Mouse (Mus musculus) olfactory bulb, adult 2 months (tissue): ENCODE measurements around the gene Mb21d2.

ENCODE experiments used
- CTCF ChIP-seq: fragments of 200-500 bp; IDR thresholded peaks from 2 replicates; pipeline ENCODE4 v1.5.1; 2012; ENCODE audit warnings: low read depth, mild to moderate bottlenecking, low read length, moderate library complexity; ENCODE audit not compliant: insufficient read depth
- POLR2A ChIP-seq: fragments of 200-500 bp; IDR thresholded peaks from 2 replicates; pipeline ENCODE4 v1.6.1; 2012; ENCODE audit warnings: mild to moderate bottlenecking, low read depth, low read length, moderate library complexity; ENCODE audit not compliant: insufficient read depth

DNA sequence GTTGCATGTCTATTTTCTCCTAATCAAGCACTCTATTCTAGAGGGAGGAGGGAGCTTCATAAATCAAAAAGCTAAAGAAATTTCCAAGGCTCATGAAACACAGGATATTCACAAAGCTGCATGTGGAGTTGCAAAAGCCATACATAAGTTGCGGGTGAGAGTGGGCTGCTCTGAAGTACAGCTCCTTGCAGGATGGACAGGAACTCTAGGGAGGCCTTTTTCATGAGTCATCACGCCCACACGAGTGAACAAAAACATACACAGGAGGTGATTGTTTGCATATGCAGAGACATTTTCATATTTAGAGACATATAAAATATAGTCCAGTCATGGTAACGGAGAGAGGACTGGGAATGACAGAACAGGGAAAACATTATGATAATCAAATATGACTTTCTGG lies 34.6 kb upstream of the Mb21d2 start:
- TF ChIP-seq CTCF (no peak), POLR2A (no peak)
